Mouse (Mus musculus): ENCODE data around the gene Dcun1d5. TPM values are rescaled to one million over a fixed set of nuclear protein-coding genes. Genes with fewer than 3 reads are reported as not detected.
"Not testable (repeated sequence)": the region's sequence is repeated elsewhere in the genome, so short reads cannot be mapped to it uniquely, and the experiment has no call there.

Gene Dcun1d5
- 92.2 and 99.8 TPM in 2 replicates for polyA plus RNA-seq (2015; fragmentation: Nextera tagmentation; extraction: Ambion mirVana)

DNA sequence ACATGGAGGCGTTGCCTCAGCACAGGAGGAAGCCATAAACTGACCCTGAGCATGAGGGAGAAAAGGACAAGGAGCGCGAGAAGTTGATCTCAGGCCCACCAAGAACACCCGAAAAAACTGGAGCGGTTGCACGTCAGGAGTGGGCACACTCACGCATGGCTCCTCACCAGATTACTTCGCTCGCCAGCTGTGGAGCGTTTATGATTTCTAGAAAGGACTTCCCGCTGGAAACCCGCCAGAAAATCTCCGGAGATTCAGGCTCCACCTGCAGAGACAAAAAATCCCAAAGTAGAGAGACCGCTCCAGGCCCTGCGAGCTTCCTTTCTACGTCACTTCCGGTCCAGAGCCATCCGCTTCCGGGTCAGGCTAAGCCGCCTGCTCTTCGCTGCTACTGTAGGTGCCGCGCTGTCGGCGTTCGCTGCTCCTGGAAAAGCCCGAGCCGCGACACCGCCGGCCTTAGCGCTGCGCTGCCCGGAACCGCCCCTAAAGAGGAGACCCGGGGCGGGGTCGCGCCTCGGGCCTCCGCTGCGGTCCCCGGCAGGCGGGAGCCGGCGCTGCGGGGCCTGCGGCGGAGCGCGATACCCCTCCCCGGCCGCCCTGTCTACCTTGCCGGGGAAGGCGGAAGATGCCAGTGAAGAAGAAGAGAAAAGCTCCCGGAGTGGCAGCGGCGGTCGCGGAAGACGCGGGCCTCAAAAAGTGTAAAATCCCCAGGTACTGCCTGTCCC, at the start of gene Dcun1d5, which contains the start of gene Dync2h1:
Dcun1d5 (plus strand) TSS at position 349 of the 725 bp plus-strand sequence.
Dync2h1 (minus strand) TSS at position 275 of the 725 bp plus-strand sequence.
- peaks cover 7% of the 10 kb centered on the region; the same call in 1 of the 2 replicates for H3K36me3 ChIP-seq
- WGBS = under 1% methylated on average over 62 of the region's 62 CpGs

DNA sequence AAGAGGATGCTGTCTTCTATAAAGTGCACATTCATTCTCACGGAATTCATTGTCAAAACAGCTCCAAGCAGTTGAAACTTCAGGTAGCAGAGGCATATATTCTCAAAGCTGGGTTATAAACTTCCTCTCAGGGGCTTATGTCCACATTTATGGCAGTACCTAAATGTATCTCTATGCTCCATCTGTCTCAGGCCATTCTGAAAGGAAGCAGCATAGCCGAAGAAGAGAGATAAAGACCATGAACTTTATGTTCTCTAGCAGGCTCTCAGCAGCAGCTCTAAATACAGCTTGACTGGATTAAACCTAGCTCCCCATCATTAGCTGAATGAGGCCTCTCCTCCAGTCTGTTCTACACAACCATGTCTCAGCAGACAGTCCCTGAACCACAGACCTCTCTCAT, 29.9 kb upstream of the Dcun1d5 start:
- no peak overlapping the region for H3K9ac ChIP-seq
- no peak overlapping the region for H3K27ac ChIP-seq (replicated peaks)
- H3K27me3 ChIP-seq = no peaks in the 10 kb centered on the region
- no peaks in the 10 kb centered on the region for H3K4me1 ChIP-seq (replicated peaks)
- no peaks in the 10 kb centered on the region for H3K9me3 ChIP-seq
- no peak for ATAC-seq (ENCODE audit: low FRiP score, low read depth)
- peaks cover 39% of the 10 kb centered on the region for H3K36me3 ChIP-seq
- 97% methylated on average over 2 of the region's 2 CpGs for WGBS
- H3K4me2 ChIP-seq = no peak overlapping the region
- no peak overlapping the region for H3K4me3 ChIP-seq

More for the DNA sequence above, at the start of gene Dcun1d5, which contains the start of gene Dync2h1:
- H3K4me3 ChIP-seq = peak within 1 kb of the TSS; percentile 91
- H3K4me2 ChIP-seq = peak within 1 kb of the TSS; percentile 93
- no peaks in the 10 kb centered on the region for H3K9me3 ChIP-seq
- peak; percentile 100 for ATAC-seq (ENCODE audit: low FRiP score, low read depth)
- H3K27me3 ChIP-seq = no peaks in the 10 kb centered on the region
- H3K27ac ChIP-seq (replicated peaks) = peak within 1 kb of the TSS; percentile 93
- peak within 1 kb of the TSS; percentile 90 for H3K9ac ChIP-seq
- H3K4me1 ChIP-seq (replicated peaks) = peaks cover 34% of the 10 kb centered on the region

DNA sequence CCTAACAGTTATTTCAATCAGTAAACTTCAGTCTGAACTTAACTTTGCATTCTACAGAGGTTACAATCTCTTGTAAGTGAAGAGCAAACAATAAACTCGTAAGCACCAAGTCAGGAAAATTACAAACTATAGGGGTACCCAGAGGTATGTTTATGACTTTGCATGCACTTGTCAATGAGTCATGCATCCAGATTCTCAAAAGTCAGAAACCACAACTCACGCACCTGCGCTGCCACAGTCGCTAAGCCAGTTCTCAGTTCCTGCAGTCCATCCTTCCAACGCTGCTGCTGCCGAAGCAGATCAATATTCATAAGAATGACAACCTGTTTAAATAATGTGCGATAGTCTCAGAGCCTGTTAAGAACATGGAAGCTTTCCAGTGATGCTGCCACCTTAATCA, 25.7 kb upstream of the Dcun1d5 start:
- H3K4me3 ChIP-seq = no peak overlapping the region
- ATAC-seq (ENCODE audit: low FRiP score, low read depth) = no peak
- peaks cover 49% of the 10 kb centered on the region for H3K36me3 ChIP-seq
- 94% methylated on average over 7 of the region's 7 CpGs for WGBS
- H3K9me3 ChIP-seq = no peaks in the 10 kb centered on the region
- H3K27ac ChIP-seq (replicated peaks) = no peak overlapping the region
- H3K9ac ChIP-seq = no peak overlapping the region
- no peaks in the 10 kb centered on the region for H3K4me1 ChIP-seq (replicated peaks)
- H3K27me3 ChIP-seq = no peaks in the 10 kb centered on the region
- H3K4me2 ChIP-seq = no peak overlapping the region

DNA sequence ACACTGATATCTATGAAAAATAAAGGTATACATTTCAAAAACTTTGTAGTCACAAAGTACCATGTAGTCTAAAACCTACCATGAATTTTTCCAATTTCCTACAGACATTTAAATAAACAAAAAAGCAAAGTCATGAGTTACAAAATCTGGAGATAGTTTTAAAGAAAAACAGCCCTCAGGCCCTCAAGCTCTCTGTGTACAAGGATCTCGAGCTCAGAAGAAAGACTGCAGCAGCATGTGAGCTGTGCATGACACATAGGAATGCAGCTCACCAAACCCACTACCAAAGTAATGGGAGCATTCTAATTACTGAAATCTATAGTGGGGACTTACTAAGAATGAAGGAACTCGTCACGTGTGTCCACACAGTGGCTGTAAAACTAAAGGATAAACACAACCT, 24.6 kb upstream of the Dcun1d5 start:
- Histone ChIP-seq H3K9me3 (no peaks in the 10 kb centered on the region), H3K27me3 (no peaks in the 10 kb centered on the region), H3K9ac (no peak overlapping the region), H3K27ac (replicated peaks) (no peak overlapping the region), H3K4me3 (no peak overlapping the region), H3K4me2 (no peak overlapping the region), H3K4me1 (replicated peaks) (no peaks in the 10 kb centered on the region), H3K36me3 (peaks cover 51% of the 10 kb centered on the region)
- ATAC-seq (ENCODE audit: low FRiP score, low read depth) = no peak
- WGBS = 77% methylated on average over 3 of the region's 3 CpGs

DNA sequence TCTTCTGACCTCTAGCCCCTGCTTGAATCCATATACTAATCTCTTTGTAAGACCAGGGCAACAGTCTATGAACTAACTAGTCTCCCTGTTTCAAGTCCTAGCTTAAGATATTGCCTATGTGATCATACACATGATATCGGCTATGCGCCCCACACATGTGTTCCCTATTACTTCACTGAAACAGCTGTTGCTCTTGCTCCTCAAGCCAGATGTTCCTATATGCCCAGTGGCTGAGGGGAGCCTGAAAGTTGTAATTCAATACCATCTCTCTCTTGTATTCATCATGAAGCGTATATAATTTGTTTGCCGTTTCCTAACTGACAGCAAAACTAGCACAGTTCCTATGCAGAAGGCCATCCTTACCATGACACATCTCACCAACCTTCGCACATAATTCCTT, 23.6 kb upstream of the Dcun1d5 start:
- Histone ChIP-seq H3K27me3 (no peaks in the 10 kb centered on the region), H3K4me2 (no peak overlapping the region), H3K9me3 (no peaks in the 10 kb centered on the region), H3K36me3 (peaks cover 47% of the 10 kb centered on the region), H3K9ac (no peak overlapping the region), H3K4me1 (replicated peaks) (no peaks in the 10 kb centered on the region), H3K4me3 (no peak overlapping the region), H3K27ac (replicated peaks) (no peak overlapping the region)
- 94% methylated on average over 5 of the region's 5 CpGs for whole genome bisulfite sequencing
- no peak for ATAC-seq (ENCODE audit: low FRiP score, low read depth)

DNA sequence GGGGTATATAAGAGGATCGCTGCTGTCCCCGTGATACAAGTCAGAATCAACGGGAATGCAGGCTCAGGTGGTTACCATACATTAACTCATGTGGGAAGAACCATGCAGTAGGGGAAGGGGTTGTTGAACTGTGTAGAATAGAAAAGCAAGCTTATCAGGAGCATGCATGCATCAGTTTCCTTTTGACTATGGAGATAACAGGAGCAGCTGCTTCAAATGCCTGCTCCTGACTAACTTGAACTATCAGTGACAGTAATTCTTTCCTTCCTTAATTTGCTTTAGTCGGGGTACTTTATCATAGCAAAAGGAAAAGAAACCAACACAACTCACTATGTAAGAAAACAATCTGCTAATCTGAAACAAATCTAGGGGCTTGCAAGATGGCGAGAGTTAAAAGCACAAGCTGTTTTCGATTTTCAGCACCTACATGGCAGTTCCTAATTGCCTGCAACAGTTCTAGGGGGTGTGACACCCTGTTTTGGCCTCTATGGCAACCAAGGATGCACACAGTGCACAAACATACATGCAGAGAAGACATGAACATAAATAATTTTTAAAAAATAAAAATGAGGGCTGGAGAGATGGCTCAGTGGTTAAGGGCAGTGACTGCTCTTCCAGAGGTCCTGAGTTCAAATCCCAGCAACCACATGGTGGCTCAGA, 16.9 kb upstream of the Dcun1d5 start:
- Histone ChIP-seq H3K9ac (no peak overlapping the region), H3K4me1 (replicated peaks) (no peaks in the 10 kb centered on the region), H3K9me3 (no peaks in the 10 kb centered on the region), H3K27me3 (no peaks in the 10 kb centered on the region), H3K4me2 (no peak overlapping the region), H3K27ac (replicated peaks) (no peak overlapping the region), H3K4me3 (no peak overlapping the region), H3K36me3 (peaks cover 45% of the 10 kb centered on the region)
- ATAC-seq (ENCODE audit: low FRiP score, low read depth) = no peak
- 92% methylated on average over 6 of the region's 6 CpGs for WGBS

DNA sequence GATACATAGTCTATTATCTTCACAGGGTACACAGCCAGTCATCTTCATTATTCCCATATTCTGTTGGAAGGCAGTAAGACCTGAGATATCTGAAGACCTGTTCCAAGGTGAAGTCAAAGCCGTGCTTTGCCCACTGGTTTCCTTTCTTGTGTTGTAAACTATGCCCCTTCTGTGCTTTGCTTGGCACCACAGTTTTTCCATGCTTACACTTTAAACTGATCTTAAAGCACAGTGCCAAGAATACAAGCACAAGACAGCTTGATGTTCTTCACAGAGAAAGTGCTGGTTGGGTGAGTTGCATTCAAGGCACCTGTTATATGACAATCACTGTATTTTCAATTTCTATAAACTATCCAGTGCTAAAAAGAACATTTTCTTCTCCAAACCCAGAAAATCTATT, 10.6 kb upstream of the Dcun1d5 start:
- no peak overlapping the region for H3K27ac ChIP-seq (replicated peaks)
- no peaks in the 10 kb centered on the region for H3K27me3 ChIP-seq
- WGBS = 92% methylated on average over 1 of the region's 1 CpGs
- no peak overlapping the region for H3K9ac ChIP-seq
- H3K4me3 ChIP-seq = no peak overlapping the region
- no peaks in the 10 kb centered on the region for H3K9me3 ChIP-seq
- H3K4me1 ChIP-seq (replicated peaks) = peaks cover 12% of the 10 kb centered on the region
- H3K4me2 ChIP-seq = no peak overlapping the region
- no peak for ATAC-seq (ENCODE audit: low FRiP score, low read depth)
- peaks cover 19% of the 10 kb centered on the region for H3K36me3 ChIP-seq

DNA sequence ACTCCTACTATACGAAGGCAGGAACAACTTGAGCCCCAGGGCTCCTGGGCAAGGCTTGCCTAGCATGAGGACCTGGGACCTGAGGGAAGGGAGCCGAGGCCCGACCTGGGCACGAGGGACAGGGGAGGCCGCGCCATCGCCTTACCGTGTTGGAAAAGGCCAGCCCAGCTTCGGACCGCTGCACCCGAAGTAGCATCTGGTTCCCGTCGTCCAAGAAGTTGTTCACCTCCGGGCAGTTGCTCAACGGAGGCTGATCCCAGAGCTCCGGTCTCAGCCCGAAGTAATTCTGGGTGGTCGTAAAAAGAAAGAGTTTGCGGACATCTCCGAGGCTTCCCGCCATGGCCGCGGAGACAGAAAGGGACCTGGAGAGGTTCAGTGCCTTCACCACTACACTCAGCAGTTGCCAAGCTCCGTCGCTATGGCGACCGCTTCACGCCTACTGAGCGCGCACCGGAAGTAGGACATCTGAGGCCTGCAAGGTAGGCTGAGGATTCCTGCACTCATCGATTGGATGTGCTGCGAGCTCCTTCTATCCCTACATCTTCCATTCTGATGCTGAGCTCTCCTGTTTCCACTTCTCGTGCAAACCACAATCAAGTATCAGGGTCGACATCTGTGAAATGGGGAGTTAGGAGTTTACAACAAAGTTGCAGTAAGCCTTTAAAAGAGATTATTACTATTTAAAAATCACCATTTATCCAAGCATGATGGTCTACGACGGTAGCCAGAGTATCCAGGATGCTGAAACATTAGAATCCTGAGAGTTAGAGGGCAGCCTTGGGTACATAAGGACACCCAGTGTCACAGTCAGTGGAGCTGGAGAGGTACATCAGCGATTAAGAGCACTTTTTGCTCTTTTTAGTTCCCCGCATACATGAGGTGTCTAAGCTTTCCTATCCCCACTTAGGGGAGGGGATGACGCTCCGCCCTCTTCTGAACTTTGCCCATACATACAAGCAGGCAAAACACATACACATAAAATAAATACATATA, 7.4 kb upstream of the Dcun1d5 start:
- peak overlapping the region; percentile 70 for H3K4me2 ChIP-seq

DNA sequence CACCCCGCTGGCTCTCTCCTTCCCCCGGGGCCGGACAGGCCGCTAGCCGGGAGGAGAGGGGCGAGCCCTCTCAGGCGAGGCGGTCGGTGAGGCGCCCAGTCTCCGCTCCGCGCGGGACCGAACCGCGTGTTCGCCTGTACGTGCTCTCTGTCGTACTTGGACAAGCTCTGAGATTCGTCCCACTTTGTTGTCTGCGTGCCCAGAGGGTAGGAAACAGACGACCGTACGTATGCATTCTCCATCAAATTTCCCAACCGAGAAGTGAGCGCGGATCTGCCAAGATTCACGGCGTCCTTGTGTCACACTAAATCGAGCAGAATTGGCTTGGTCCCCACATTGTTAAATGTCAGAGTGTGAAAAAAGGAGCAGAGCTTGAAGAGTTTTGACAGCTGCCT, 574 bp downstream of the Dcun1d5 start:
- H3K9ac ChIP-seq = peak overlapping the region; percentile 90
- H3K4me1 ChIP-seq (replicated peaks) = peaks cover 34% of the 10 kb centered on the region
- ATAC-seq (ENCODE audit: low FRiP score, low read depth) = peak; percentile 67
- H3K4me2 ChIP-seq = peak overlapping the region; percentile 93
- H3K9me3 ChIP-seq = no peaks in the 10 kb centered on the region
- no peaks in the 10 kb centered on the region for H3K27me3 ChIP-seq
- under 1% methylated on average over 27 of the region's 31 CpGs for WGBS
- peak overlapping the region; percentile 93 for H3K27ac ChIP-seq (replicated peaks)
- H3K36me3 ChIP-seq = peaks cover 4% of the 10 kb centered on the region; the same call in 1 of the 2 replicates
- H3K4me3 ChIP-seq = peak overlapping the region; percentile 91

More for the DNA sequence above, 7.4 kb upstream of the Dcun1d5 start:
- peak; percentile 100 for ATAC-seq (ENCODE audit: low FRiP score, low read depth)
- peaks cover 10% of the 10 kb centered on the region for H3K36me3 ChIP-seq
- H3K9me3 ChIP-seq = no peaks in the 10 kb centered on the region
- H3K27ac ChIP-seq (replicated peaks) = peak overlapping the region; percentile 57
- H3K4me1 ChIP-seq (replicated peaks) = peaks cover 12% of the 10 kb centered on the region
- H3K27me3 ChIP-seq = no peaks in the 10 kb centered on the region
- H3K9ac ChIP-seq = peak overlapping the region; percentile 49
- 9% methylated on average over 41 of the region's 41 CpGs for whole genome bisulfite sequencing
- H3K4me3 ChIP-seq = peak overlapping the region; percentile 66

DNA sequence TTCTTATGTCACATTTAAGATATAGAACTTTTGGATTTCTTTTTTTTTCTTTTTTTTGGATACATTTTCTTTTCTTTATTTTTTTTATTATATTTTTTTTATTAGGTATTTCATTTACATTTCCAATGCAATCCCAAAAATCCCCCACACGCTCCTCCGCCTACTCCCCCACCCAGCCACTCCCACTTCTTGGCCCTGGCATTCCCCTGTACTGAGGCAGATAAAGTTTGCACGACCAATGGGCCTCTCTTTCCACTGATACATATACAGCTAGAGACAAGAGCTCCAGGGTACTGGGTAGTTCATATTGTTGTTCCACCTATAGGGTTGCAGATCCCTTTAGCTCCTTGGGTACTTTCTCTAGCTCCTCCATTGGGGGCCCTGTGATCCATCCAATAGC, 6.4 kb downstream of the Dcun1d5 start:
- not testable (repeated sequence) for H3K36me3 ChIP-seq; H3K4me3 ChIP-seq; H3K9me3 ChIP-seq; H3K9ac ChIP-seq; H3K4me2 ChIP-seq; H3K27me3 ChIP-seq; H3K27ac ChIP-seq (replicated peaks); ATAC-seq (ENCODE audit: low FRiP score, low read depth)
- peaks cover 14% of the 10 kb centered on the region for H3K4me1 ChIP-seq (replicated peaks)
- 97% methylated on average over 3 of the region's 3 CpGs for WGBS

DNA sequence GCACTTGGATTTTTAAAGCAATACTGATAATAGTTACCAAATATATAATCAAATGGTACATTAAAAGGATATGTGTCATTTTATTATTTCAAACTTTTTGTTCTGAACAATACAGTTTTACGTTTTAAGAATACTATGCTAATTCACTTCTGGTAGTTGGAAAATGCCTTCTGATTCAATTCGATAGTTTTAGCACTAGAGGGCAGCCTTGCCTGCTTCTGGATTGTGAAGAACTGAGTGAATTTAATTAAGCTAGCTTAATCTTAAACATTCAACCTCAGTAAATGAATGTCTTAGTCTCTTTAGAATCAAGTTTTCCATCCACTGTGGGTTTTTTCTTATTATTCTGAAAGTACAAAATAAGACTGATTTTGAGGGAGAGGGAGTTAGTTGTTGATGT, 31.9 kb downstream of the Dcun1d5 start:
- Histone ChIP-seq H3K9me3 (no peaks in the 10 kb centered on the region), H3K27ac (replicated peaks) (no peak overlapping the region), H3K36me3 (peaks cover 18% of the 10 kb centered on the region), H3K4me2 (no peak overlapping the region), H3K9ac (no peak overlapping the region), H3K4me3 (no peak overlapping the region), H3K27me3 (no peaks in the 10 kb centered on the region), H3K4me1 (replicated peaks) (no peaks in the 10 kb centered on the region)
- ATAC-seq (ENCODE audit: low FRiP score, low read depth) = no peak
- 45% methylated on average over 2 of the region's 2 CpGs for WGBS
